Mouse (Mus musculus): Measurements from ENCODE around the gene Rad54l. TPM values are rescaled to one million over a fixed set of nuclear protein-coding genes. Genes with fewer than 3 reads are reported as not detected.
A peak's percentile ranks its signal among the peaks of the same experiment; 100 is the strongest.

Rad54l gene
- total RNA-seq, 2 experiments from 2014 or later, result 0.22 TPM

- intact Hi-C loops (cut with DNase I), result loop anchor here (2.0 kb wide), 1 partner anchor 73 kb away; no protein-coding TSS in a partner anchor
- peak in 1 of 2 experiments; percentile 74 for DNase-seq
These were observed 47.7 kb downstream of the Rad54l start for GRCm38 (mm10) chr4:116075631-116076368.

GRCm38 (mm10) chr4:116074861-116075620, 48.4 kb downstream of the Rad54l start, which contains the start of the genes Uqcrh and Lrrc41:
Gene Uqcrh, minus strand, starts transcription at chr4:116075071.
Gene Lrrc41, plus strand, starts transcription at chr4:116075269.
- DNase-seq, result peak; percentile 95 to 96
- intact Hi-C loops (cut with DNase I), result loop anchor here (2.0 to 5.0 kb wide), 2 partner anchors 74 to 917 kb away; partner anchors contain the start of gene Urod

GRCm38 (mm10) chr4:116074145-116074675, 49.3 kb downstream of the Rad54l start:
- DNase-seq, result peak in 1 of 2 experiments; percentile 15
- intact Hi-C loops (cut with DNase I), result loop anchor here (2.0 to 5.0 kb wide), 2 partner anchors 75 to 918 kb away; partner anchors contain the start of gene Urod

GRCm38 (mm10) chr4:116073146-116073545, 50.3 kb downstream of the Rad54l start:
- no peak for DNase-seq
- intact Hi-C loops (cut with DNase I), result loop anchor here (2.0 to 5.0 kb wide), 2 partner anchors 20 to 919 kb away; partner anchors contain the start of genes Nsun4 and Urod

GRCm38 (mm10) chr4:116070116-116070515, 53.4 kb downstream of the Rad54l start:
- intact Hi-C loops (cut with DNase I), result loop anchor here (5.0 kb wide), 1 partner anchor 922 kb away; the partner anchor contains the start of gene Urod
- DNase-seq, result no peak

- intact Hi-C loops (cut with DNase I), result no loop called here
- no peak for DNase-seq
These were observed 59.6 kb downstream of the Rad54l start for GRCm38 (mm10) chr4:116063855-116064254.

GRCm38 (mm10) chr4:116059012-116059726, 64.3 kb downstream of the Rad54l start:
- intact Hi-C loops (cut with DNase I), result no loop called here
- no peak for DNase-seq

GRCm38 (mm10) chr4:116057559-116057958, 65.9 kb downstream of the Rad54l start:
- intact Hi-C loops (cut with DNase I), result no loop called here
- no peak for DNase-seq

- intact Hi-C loops (cut with DNase I), result loop anchor here (2.0 kb wide), 1 partner anchor 19 kb away; no protein-coding TSS in a partner anchor
- DNase-seq, result peak; percentile 90 to 93
These were observed 70.0 kb downstream of the Rad54l start, which contains the start of gene Nsun4 for GRCm38 (mm10) chr4:116053399-116053961. Gene Nsun4, minus strand, starts transcription at chr4:116053876.

- peak in 1 of 2 experiments; percentile 24 for DNase-seq
- intact Hi-C loops (cut with DNase I), result loop anchor here (2.0 kb wide), 1 partner anchor 20 kb away; no protein-coding TSS in a partner anchor
These were observed 70.8 kb downstream of the Rad54l start for GRCm38 (mm10) chr4:116052526-116053293.

- no peak for DNase-seq
- intact Hi-C loops (cut with DNase I), result no loop called here
These were observed 74.3 kb downstream of the Rad54l start for GRCm38 (mm10) chr4:116049211-116049610.

GRCm38 (mm10) chr4:116048130-116048920, 75.2 kb downstream of the Rad54l start:
- intact Hi-C loops (cut with DNase I), result no loop called here
- peak; percentile 10 to 36 for DNase-seq

- intact Hi-C loops (cut with DNase I), result no loop called here
- DNase-seq, result no peak
These were observed 75.8 kb downstream of the Rad54l start for GRCm38 (mm10) chr4:116047681-116048080.

- intact Hi-C loops (cut with DNase I), result no loop called here
- no peak for DNase-seq
These were observed 76.9 kb downstream of the Rad54l start for GRCm38 (mm10) chr4:116046604-116047003.

All from heart, postnatal 36 days (tissue).